Mouse (Mus musculus) spleen, adult 2 months (tissue): Measurements from ENCODE around the gene Vps39.

ENCODE experiments used
- CTCF ChIP-seq: fragments of 200-500 bp; IDR thresholded peaks from 2 replicates; pipeline ENCODE4 v1.5.1; 2011; ENCODE audit warnings: mild to moderate bottlenecking, inconsistent platforms; ENCODE audit not compliant: insufficient read depth, insufficient read length, insufficient replicate concordance; ENCODE audit errors: extremely low read depth
- POLR2A ChIP-seq: fragments of 200-500 bp; IDR thresholded peaks from 2 replicates; pipeline ENCODE4 v1.6.1; 2011; ENCODE audit warnings: low read depth, low read length, inconsistent platforms

GRCm38 (mm10) chr2:120389376-120389775 is 36.4 kb upstream of the Vps39 start:
- TF ChIP-seq CTCF (no peak), POLR2A (no peak)
